Mouse (Mus musculus): ENCODE results near the gene Ldhb.

- TF ChIP-seq CTCF (IDR thresholded peaks at IDR 0.05; ENCODE audit: control insufficient read depth, insufficient read depth, insufficient replicate concordance, low read depth, low read length) (no peak), POLR2A (IDR thresholded peaks at IDR 0.05; ENCODE audit: control insufficient read depth, low read depth, low read length) (no peak)
Measured at GRCm38 (mm10) chr6:142477239-142477638, 30.5 kb downstream of the Ldhb start.

All from testis, adult 2 months (tissue).